Mouse (Mus musculus) megakaryocyte, adult 5-6 weeks (primary cell): Measurements from ENCODE around the gene Vmn1r89. TPM values are rescaled to one million over a fixed set of nuclear protein-coding genes. Genes with fewer than 3 reads are reported as not detected.

Experiments
- ATAC-seq: 2 replicates; pipeline ENCODE4 v1.8.0; 2016; ENCODE audit warnings: mild to moderate bottlenecking, inconsistent platforms; ENCODE audit not compliant: poor library complexity, severe bottlenecking
- total RNA-seq, 2 experiments: library from RNA; stranded (forward) in 1 of 2; stranded (reverse) in 1 of 2; fragments of 153-499, 151-499 nt in 1 of 2; fragments of 221-1000, 200-1000 nt in 1 of 2; gene quantifications; 2 replicates each; pipeline versions ENCODE4 v1.2.3 to v1.2.4; 2015 to 2017

The Vmn1r89 gene
- total RNA-seq (2015) = not detected in 2 replicates
- not detected in 2 replicates for total RNA-seq (2017)

DNA sequence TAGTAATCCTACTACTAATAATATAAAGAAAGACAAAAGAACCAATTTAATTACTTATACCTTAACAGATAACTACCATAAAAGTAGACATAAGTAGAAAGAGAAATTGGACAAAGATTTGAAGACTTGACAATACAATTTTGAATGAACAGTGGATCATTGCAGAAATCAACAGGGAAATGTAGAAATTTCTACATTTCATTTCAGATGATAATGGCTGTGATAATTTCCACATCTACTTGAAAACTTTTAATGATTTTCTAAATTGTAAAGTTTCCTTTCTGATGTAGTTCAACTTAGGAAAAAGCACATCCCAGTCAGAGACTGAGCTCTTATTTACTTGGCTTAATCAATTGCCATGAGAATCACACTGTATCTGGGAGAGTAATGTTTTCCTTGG, at the start of gene Vmn1r89:
TSS of gene Vmn1r89 (plus strand) at position 301 of the 400 bp plus-strand sequence.
- ATAC-seq = no peak

DNA sequence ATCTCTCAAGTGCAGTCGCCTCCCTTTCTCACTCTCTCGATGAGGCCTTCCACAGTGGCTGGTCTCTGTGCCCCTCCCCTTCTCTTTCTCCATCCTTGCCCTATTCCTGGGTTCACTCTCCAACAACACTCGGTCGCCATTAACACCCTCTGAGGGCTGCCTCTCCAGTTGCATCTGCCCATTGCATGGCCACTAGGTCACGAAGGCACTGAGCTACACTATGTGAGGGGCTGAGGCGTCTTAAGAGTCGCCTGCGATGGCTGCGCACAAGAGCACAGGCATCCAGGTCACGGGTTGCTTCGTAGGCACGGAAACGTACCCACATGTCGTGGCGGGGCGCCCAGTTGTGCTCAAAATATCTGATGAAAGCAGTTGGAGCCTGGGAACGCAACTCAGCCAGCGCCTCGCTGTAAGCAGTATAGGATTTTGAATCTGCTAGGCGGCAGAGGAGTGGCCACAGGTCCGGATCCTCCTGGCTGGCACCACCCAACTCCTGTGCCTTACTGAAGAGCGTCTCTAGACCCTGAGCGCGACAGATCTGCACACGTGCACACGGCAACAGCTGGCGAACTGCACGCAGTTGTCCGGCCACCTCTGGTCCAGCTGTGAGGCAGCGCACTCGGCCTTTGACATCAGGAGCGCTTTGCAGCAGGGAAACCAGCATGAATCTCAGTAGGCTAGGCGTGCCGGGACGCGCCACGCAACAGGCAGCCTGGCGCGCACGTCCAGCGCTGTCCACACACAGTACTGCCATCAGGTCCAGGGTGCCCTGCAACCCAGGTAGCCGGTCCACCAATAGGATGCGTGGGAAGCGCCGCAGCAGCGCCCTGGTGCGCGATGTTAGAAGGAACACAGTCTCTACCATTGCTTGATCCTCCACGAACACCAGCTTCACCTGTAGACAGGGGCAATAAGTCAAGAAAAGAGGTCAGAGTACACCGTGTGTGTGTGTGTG, 48.2 kb downstream of the Vmn1r89 start:
- no peak for ATAC-seq

DNA sequence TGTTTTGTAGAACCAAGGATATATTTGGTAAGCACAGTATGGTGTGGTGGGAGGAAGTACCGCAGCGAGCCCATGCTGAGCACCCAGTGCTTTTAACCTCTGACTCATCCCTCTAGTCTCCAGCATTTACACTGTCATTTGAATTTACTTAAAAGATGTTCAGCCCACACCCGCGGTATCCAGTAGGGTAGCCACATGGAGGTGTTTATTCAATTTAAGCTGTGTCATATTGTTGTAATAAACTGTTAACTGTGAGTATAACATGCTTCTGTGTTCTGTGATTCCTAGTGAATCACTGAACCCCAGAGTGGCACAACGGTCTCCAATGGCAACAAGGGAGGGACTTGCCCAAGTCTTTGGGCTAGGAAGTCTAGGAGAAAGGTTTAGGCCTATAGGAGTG, 51.0 kb downstream of the Vmn1r89 start:
- no peak for ATAC-seq

DNA sequence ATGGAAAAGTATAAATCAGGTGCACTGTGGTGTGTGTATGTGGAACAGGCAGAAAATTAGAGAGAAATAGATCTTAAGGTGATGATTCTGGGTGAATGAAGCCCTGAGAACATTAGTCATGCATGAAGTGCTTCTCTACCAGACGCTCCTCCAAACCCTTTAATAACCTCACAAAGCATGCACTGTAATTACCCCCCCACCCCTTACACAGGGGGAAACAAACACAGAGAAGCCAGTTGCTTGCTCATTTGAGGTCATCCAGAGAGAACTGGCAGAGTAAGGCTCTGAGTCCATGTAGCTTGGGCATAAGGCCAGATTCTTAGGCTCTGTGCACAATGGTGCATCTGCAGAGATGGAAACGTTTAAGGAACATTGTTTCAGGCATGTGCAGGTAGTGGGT, 51.6 kb downstream of the Vmn1r89 start:
- ATAC-seq = no peak

DNA sequence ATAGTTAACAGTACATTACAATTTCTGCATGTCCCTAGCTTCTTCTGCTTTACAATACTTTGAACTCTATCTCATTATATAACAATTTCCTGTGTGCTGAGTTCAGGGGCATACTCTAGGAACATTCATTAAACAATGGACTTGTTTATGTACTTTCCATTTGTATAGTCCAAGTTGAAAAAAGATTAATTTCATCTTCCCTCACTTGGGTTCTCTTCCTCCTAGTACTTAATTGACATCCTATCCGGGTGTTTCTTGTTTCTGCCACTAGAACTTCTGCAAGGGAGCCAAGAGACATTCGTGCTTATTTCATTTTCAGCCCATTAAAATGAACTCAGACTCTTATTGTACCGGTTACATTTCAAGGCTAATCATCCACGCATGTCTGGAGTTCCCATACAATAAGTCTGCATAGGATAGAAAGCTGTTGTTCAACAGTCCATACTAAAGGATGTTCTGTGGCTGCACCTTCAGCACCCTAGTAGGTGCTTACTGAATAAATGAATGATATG, 56.0 kb downstream of the Vmn1r89 start:
- no peak for ATAC-seq

DNA sequence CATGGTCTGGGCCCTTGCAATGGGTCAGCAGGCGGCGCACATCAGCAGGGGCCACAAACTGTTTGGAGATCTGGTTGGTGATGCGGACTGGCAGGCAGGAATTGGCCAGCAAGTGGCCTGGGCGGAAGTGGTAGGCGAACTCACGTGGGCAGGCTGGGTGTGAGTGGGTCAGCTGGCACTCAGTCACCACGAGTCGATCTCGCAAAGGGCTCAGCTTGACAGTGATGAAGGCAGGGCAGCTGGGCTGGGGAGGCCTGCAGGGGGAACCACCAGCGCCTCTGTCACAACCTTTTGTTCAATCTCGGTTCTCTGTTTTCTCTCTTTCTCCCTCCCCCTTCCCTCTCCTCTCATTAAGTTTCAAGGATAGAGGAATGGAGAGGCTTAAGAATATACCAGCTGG, 56.6 kb downstream of the Vmn1r89 start:
- ATAC-seq = no peak

Other genes starting within 250 kb of the Vmn1r89 start
- 2.3 and 2.4 TPM in 2 replicates for gene Zfp324, start 247.2 kb upstream of the Vmn1r89 start, total RNA-seq (2015)
- 4.7 and 5.1 TPM in 2 replicates for gene Zfp324, start 247.2 kb upstream of the Vmn1r89 start, total RNA-seq (2017)
- 1.7 and 1.8 TPM in 2 replicates for gene Zfp446, start 235.2 kb upstream of the Vmn1r89 start, total RNA-seq (2015)
- 0.92 and 2.2 TPM in 2 replicates for gene Zfp446, start 235.2 kb upstream of the Vmn1r89 start, total RNA-seq (2017)
- gene Slc27a5, start 214.8 kb upstream of the Vmn1r89 start, total RNA-seq (2015) = not detected in 2 replicates
- not detected in 2 replicates for gene Slc27a5, start 214.8 kb upstream of the Vmn1r89 start, total RNA-seq (2017)
- 137 and 186 TPM in 2 replicates for gene Trim28, start 213.9 kb upstream of the Vmn1r89 start, total RNA-seq (2015)
- gene Trim28, start 213.9 kb upstream of the Vmn1r89 start, total RNA-seq (2017) = 207 and 222 TPM in 2 replicates
- gene Zbtb45, start 203.0 kb upstream of the Vmn1r89 start, total RNA-seq (2015) = 7.4 and 11.0 TPM in 2 replicates
- gene Zbtb45, start 203.0 kb upstream of the Vmn1r89 start, total RNA-seq (2017) = 6.6 and 9.5 TPM in 2 replicates
- 239 and 269 TPM in 2 replicates for gene Chmp2a, start 178.2 kb upstream of the Vmn1r89 start, total RNA-seq (2015)
- gene Chmp2a, start 178.2 kb upstream of the Vmn1r89 start, total RNA-seq (2017) = 272 and 348 TPM in 2 replicates
- gene Ube2m, start 174.7 kb upstream of the Vmn1r89 start, total RNA-seq (2015) = 92.1 and 97.9 TPM in 2 replicates
- 86.1 and 101 TPM in 2 replicates for gene Ube2m, start 174.7 kb upstream of the Vmn1r89 start, total RNA-seq (2017)
- gene Mzf1, start 158.3 kb upstream of the Vmn1r89 start, total RNA-seq (2015) = 0.16 and 0.52 TPM in 2 replicates
- 0.29 and 0.45 TPM in 2 replicates for gene Mzf1, start 158.3 kb upstream of the Vmn1r89 start, total RNA-seq (2017)
- gene Vmn1r85, start 117.8 kb upstream of the Vmn1r89 start, total RNA-seq (2015) = not detected in 2 replicates
- gene Vmn1r85, start 117.8 kb upstream of the Vmn1r89 start, total RNA-seq (2017) = not detected in 2 replicates
- not detected in 2 replicates for gene Vmn1r86, start 93.1 kb upstream of the Vmn1r89 start, total RNA-seq (2015)
- not detected in 2 replicates for gene Vmn1r86, start 93.1 kb upstream of the Vmn1r89 start, total RNA-seq (2017)
- gene Vmn1r87, start 72.9 kb upstream of the Vmn1r89 start, total RNA-seq (2015) = not detected in 2 replicates
- not detected in 2 replicates for gene Vmn1r87, start 72.9 kb upstream of the Vmn1r89 start, total RNA-seq (2017)
- not detected in 2 replicates for gene Vmn1r88, start 53.5 kb upstream of the Vmn1r89 start, total RNA-seq (2015)
- not detected in 2 replicates for gene Vmn1r88, start 53.5 kb upstream of the Vmn1r89 start, total RNA-seq (2017)
- 82.6 and 86.7 TPM in 2 replicates for gene Lig1, start 64.3 kb downstream of the Vmn1r89 start, total RNA-seq (2015)
- 53.5 and 74.3 TPM in 2 replicates for gene Lig1, start 64.3 kb downstream of the Vmn1r89 start, total RNA-seq (2017)
- gene Zswim9, start 65.7 kb downstream of the Vmn1r89 start, total RNA-seq (2015) = 2.1 and 7.9 TPM in 2 replicates
- gene Zswim9, start 65.7 kb downstream of the Vmn1r89 start, total RNA-seq (2017) = 2.2 and 3.7 TPM in 2 replicates
- gene Pla2g4c, start 111.6 kb downstream of the Vmn1r89 start, total RNA-seq (2015) = 0.34 and 0.62 TPM in 2 replicates
- 0.26 and 1.2 TPM in 2 replicates for gene Pla2g4c, start 111.6 kb downstream of the Vmn1r89 start, total RNA-seq (2017)
- gene Cabp5, start 185.1 kb downstream of the Vmn1r89 start, total RNA-seq (2015) = not detected in 2 replicates
- not detected in 2 replicates for gene Cabp5, start 185.1 kb downstream of the Vmn1r89 start, total RNA-seq (2017)
- not detected in 2 replicates for gene Bsph1, start 237.8 kb downstream of the Vmn1r89 start, total RNA-seq (2015)
- gene Bsph1, start 237.8 kb downstream of the Vmn1r89 start, total RNA-seq (2017) = not detected in 2 replicates